20 mouse cellular contexts compared by ENCODE assay signal in the genomic region with DNA sequence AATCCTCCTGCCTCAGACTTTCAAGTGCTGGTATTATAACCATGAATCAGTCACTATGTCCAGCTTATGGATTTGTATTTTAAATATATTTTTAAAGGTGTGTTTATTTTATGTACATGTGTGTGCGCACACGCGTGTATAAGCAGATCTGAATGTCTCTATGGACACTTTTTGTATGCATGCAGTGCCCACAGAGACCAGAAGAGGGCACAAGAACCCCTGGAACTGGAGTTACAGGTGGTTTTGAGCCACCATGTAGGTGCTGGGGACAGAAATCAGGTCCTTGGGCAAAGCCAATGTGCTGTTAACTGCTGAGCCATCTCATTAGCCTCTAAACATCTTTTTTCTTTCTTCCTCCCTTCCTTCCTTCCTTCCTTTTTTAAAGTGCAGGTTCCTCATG.
DNase-seq lines count a peak whose midpoint lies in the region; ATAC-seq and TF ChIP-seq lines count a peak whose summit lies in the region.
"Had no signal": no experiment of that assay in that cellular context is flagged by ENCODE, and none has a peak within 500 bp of the region (broad histone marks: within the 10 kb centered on the region; RNA-seq: fewer than 3 reads in every experiment).

No protein-coding gene starts in this region.

- no peak overlapping the region for H3K4me3 ChIP-seq in heart, adult 2 months
- H3K4me3 ChIP-seq in liver, postnatal 0 days (ENCODE audit: low read depth, low read length) = no peak overlapping the region
- no peak overlapping the region for H3K4me3 ChIP-seq in liver, embryonic 11.5 days (ENCODE audit: low read depth, low read length)
- no peak overlapping the region for H3K4me3 ChIP-seq in CH12.LX (replicated peaks in 1 of 3; ENCODE audit: low read depth in 2 of 3, low read length in 2 of 3, poor library complexity in 1 of 3)
- H3K4me3 ChIP-seq: embryonic facial prominence, embryonic 12.5 days; erythroblast, embryonic 14.5 days; hindbrain, embryonic 15.5 days; limb, embryonic 13.5 days had no signal

- intact Hi-C loops in heart, adult 2 months (cut with DNase I) = loop anchor here (10.0 kb wide), 1 partner anchor 477 kb away; no protein-coding TSS in a partner anchor

- peak; percentile 33 for TF ChIP-seq CTCF in heart, adult 2 months (IDR thresholded peaks at IDR 0.05)
- peak; percentile 41 for TF ChIP-seq CTCF in liver, postnatal 0 days (IDR thresholded peaks at IDR 0.05; ENCODE audit: low read depth)
- TF ChIP-seq CTCF in CH12.LX (conservative IDR thresholded peaks at IDR 0.05 in 1 of 2, IDR thresholded peaks at IDR 0.05 in 1 of 2; ENCODE audit: low read depth in 2 of 2, low read length in 2 of 2) = peak in 1 of 2 experiments; percentile 46; a peak in 2 of 4 replicates

- DNase-seq in heart, adult 2 months = no peak
- DNase-seq in heart, adult 18-20 months = no peak
- DNase-seq in liver, postnatal 0 days = no peak
- no peak for DNase-seq in liver, embryonic 11.5 days (ENCODE audit: low spot score)
- DNase-seq in CH12.LX (ENCODE audit: extremely low read depth) = no peak
- DNase-seq in ZHBTc4 (ENCODE audit: low read depth, low spot score) = peak; percentile 53
- DNase-seq in cerebellum, adult 11-12 months = no peak
- DNase-seq: adrenal gland, postnatal 10 days; gastrocnemius, postnatal 10 days; heart, adult 11 months; heart, postnatal 36 days; kidney, adult 18-20 months; kidney, postnatal 14 days; lung, postnatal 4 days; right cerebral cortex, postnatal 4 days had no signal

- H3K79me2 ChIP-seq in heart, adult 2 months (replicated peaks; ENCODE audit: control insufficient read depth, insufficient read depth, low read length) = no peaks in the 10 kb centered on the region
- no peaks in the 10 kb centered on the region for H3K79me2 ChIP-seq in CH12.LX (replicated peaks; ENCODE audit: control insufficient read depth, extremely low read depth, insufficient read depth, poor library complexity, severe bottlenecking)

- no peak for TF ChIP-seq EP300 in heart, adult 2 months (IDR thresholded peaks at IDR 0.05; ENCODE audit: insufficient read depth, low read depth, low read length)
- TF ChIP-seq EP300 in liver, postnatal 0 days (IDR thresholded peaks at IDR 0.05; ENCODE audit: low read depth) = no peak
- TF ChIP-seq EP300 in CH12.LX (IDR thresholded peaks at IDR 0.05; ENCODE audit: low read length) = no peak

- H3K27me3 ChIP-seq in heart, adult 2 months (ENCODE audit: control insufficient read depth, insufficient read depth, low read length) = no peaks in the 10 kb centered on the region; the same call in 1 of the 2 replicates
- peaks cover 13% of the 10 kb centered on the region for H3K27me3 ChIP-seq in liver, postnatal 0 days (ENCODE audit: insufficient read depth, low read length)
- peaks cover 13% of the 10 kb centered on the region for H3K27me3 ChIP-seq in liver, embryonic 11.5 days (replicated peaks; ENCODE audit: control insufficient read depth, insufficient read depth, low read length)
- peaks cover 7% of the 10 kb centered on the region for H3K27me3 ChIP-seq in CH12.LX (replicated peaks)

- no peaks in the 10 kb centered on the region for H3K36me3 ChIP-seq in heart, adult 2 months (ENCODE audit: control insufficient read depth, insufficient read depth, low read length)
- H3K36me3 ChIP-seq in liver, postnatal 0 days (replicated peaks; ENCODE audit: insufficient read depth, low read length) = no peaks in the 10 kb centered on the region
- H3K36me3 ChIP-seq in liver, embryonic 11.5 days (ENCODE audit: control insufficient read depth, insufficient read depth, low read length) = no peaks in the 10 kb centered on the region
- H3K36me3 ChIP-seq in CH12.LX (replicated peaks in 1 of 2; ENCODE audit: control insufficient read depth in 1 of 2, insufficient read depth in 1 of 2, low read length in 1 of 2) = peaks cover 0 to 5% of the 10 kb centered on the region in 2 experiments
- H3K36me3 ChIP-seq: embryonic facial prominence, embryonic 12.5 days; hindbrain, embryonic 15.5 days; limb, embryonic 13.5 days had no signal

- H3K9me3 ChIP-seq in liver, postnatal 0 days (ENCODE audit: low read length) = peaks cover 3% of the 10 kb centered on the region; the same call in 1 of the 2 replicates
- H3K9me3 ChIP-seq in liver, embryonic 11.5 days (ENCODE audit: control insufficient read depth, low read length) = no peaks in the 10 kb centered on the region; the same call in 1 of the 2 replicates
- H3K9me3 ChIP-seq in CH12.LX (replicated peaks; ENCODE audit: low read length) = no peaks in the 10 kb centered on the region
- H3K9me3 ChIP-seq: embryonic facial prominence, embryonic 12.5 days; hindbrain, embryonic 15.5 days had no signal

- no peak for ATAC-seq in liver, postnatal 0 days
- no peak for ATAC-seq in liver, embryonic 11.5 days (replicated peaks; ENCODE audit: low FRiP score)
- ATAC-seq in erythroid progenitor cell, adult 5-6 weeks (replicated peaks; ENCODE audit: low FRiP score, poor library complexity, severe bottlenecking) = no peak

- no peak overlapping the region for H3K27ac ChIP-seq in heart, adult 2 months
- H3K27ac ChIP-seq in liver, postnatal 0 days (ENCODE audit: low read depth) = no peak overlapping the region
- no peak overlapping the region for H3K27ac ChIP-seq in liver, embryonic 11.5 days (ENCODE audit: low read depth, low read length)
- no peak overlapping the region for H3K27ac ChIP-seq in CH12.LX (ENCODE audit: insufficient read depth, low read depth)
- H3K27ac ChIP-seq: embryonic facial prominence, embryonic 12.5 days; hindbrain, embryonic 15.5 days; limb, embryonic 13.5 days had no signal

- WGBS in heart, adult 2 months = 79% methylated on average over 3 of the region's 3 CpGs
- WGBS in liver, postnatal 0 days (ENCODE audit: insufficient replicate concordance) = 77% methylated on average over 3 of the region's 3 CpGs
- 82% methylated on average over 3 of the region's 3 CpGs for WGBS in liver, embryonic 11.5 days

- no peak overlapping the region for H3K9ac ChIP-seq in heart, adult 2 months (ENCODE audit: low read depth, low read length)
- no peak overlapping the region for H3K9ac ChIP-seq in liver, postnatal 0 days (replicated peaks)
- no peak overlapping the region for H3K9ac ChIP-seq in liver, embryonic 11.5 days (ENCODE audit: low read depth, low read length)
- H3K9ac ChIP-seq in CH12.LX (ENCODE audit: insufficient read depth, low read depth) = no peak overlapping the region
- H3K9ac ChIP-seq: embryonic facial prominence, embryonic 12.5 days; hindbrain, embryonic 15.5 days; limb, embryonic 13.5 days had no signal

- peak; percentile 18 for TF ChIP-seq RAD21 in CH12.LX (IDR thresholded peaks at IDR 0.05; ENCODE audit: low read depth, low read length)

- no peaks in the 10 kb centered on the region for H3K4me1 ChIP-seq in heart, adult 2 months (ENCODE audit: control insufficient read depth, insufficient read depth, low read length)
- 0 out of 2 replicates have a peak, but pooled peaks cover 3% of the 10 kb centered on the region for H3K4me1 ChIP-seq in liver, postnatal 0 days (ENCODE audit: insufficient read depth)
- H3K4me1 ChIP-seq in liver, embryonic 11.5 days (replicated peaks; ENCODE audit: control insufficient read depth, insufficient read depth, low read length) = peaks cover 6% of the 10 kb centered on the region
- H3K4me1 ChIP-seq in CH12.LX (ENCODE audit: control insufficient read depth in 1 of 2, insufficient read depth in 2 of 2) = peaks cover 3 to 24% of the 10 kb centered on the region in 2 experiments

- in situ Hi-C loops in CH12.LX (cut with MboI; ENCODE audit: low pct_ligation_motif_present, low pct_unique_long_range_greater_than_20kb, low sequenced_read_pairs) = loop anchor here (25.0 kb wide), 1 partner anchor 261 kb away; the partner anchor contains the start of gene Rinl

- no peak overlapping the region for H3K4me2 ChIP-seq in liver, postnatal 0 days (ENCODE audit: low read depth, low read length)
- no peak overlapping the region for H3K4me2 ChIP-seq in liver, embryonic 11.5 days
- H3K4me2 ChIP-seq in CH12.LX (ENCODE audit: insufficient read depth, low read depth, poor library complexity, severe bottlenecking) = no peak overlapping the region
- H3K4me2 ChIP-seq: embryonic facial prominence, embryonic 12.5 days; hindbrain, embryonic 15.5 days; limb, embryonic 13.5 days had no signal

- TF ChIP-seq POLR2A in heart, adult 2 months (IDR thresholded peaks at IDR 0.05; ENCODE audit: insufficient read depth, low read depth, low read length) = no peak
- TF ChIP-seq POLR2A in CH12.LX (IDR thresholded peaks at IDR 0.05; ENCODE audit: low read depth, low read length) = no peak

- dilution Hi-C loops in CH12.LX (cut with MboI; ENCODE audit: extremely low pct_ligation_motif_present, extremely low pct_unique_long_range_greater_than_20kb, low sequenced_read_pairs) = no loop called here

TF ChIP-seq in CH12.LX, 34 proteins besides CTCF, POLR2A, EP300 and RAD21:
- TF ChIP-seq RCOR1 (conservative IDR thresholded peaks at IDR 0.05; ENCODE audit: low read depth, low read length) = no peak
- no peak for TF ChIP-seq TBP (conservative IDR thresholded peaks at IDR 0.05; ENCODE audit: low read depth, low read length)
- no peak for TF ChIP-seq SMC3 (IDR thresholded peaks at IDR 0.05; ENCODE audit: low read depth, low read length)
- no peak for TF ChIP-seq HCFC1 (IDR thresholded peaks at IDR 0.05; ENCODE audit: low read depth, low read length)
- no peak for TF ChIP-seq SIN3A (IDR thresholded peaks at IDR 0.05; ENCODE audit: low read length)
- no peak for TF ChIP-seq ETS1 (conservative IDR thresholded peaks at IDR 0.05; ENCODE audit: low read depth, low read length)
- no peak for TF ChIP-seq MEF2A (IDR thresholded peaks at IDR 0.05; ENCODE audit: borderline replicate concordance, low read depth, low read length)
